Mouse (Mus musculus) C2C12 (cell line): ENCODE results near the gene Myg1. TPM values are rescaled to one million over a fixed set of nuclear protein-coding genes. Genes with fewer than 3 reads are reported as not detected.
A peak's percentile ranks its signal among the peaks of the same experiment; 100 is the strongest.

Source experiments
- H3K27me3 ChIP-seq: one replicate; pipeline ENCODE4 v1.6.1; 2011; ENCODE audit not compliant: control insufficient read depth, insufficient read depth, insufficient read length
- H3K36me3 ChIP-seq: one replicate; pipeline ENCODE4 v1.6.1; 2011; ENCODE audit not compliant: control insufficient read depth, insufficient read depth
- H3K4me3 ChIP-seq: one replicate; pipeline ENCODE4 v1.5.1; 2011; ENCODE audit warnings: mild to moderate bottlenecking, control low read depth; ENCODE audit not compliant: poor library complexity, insufficient read depth, severe bottlenecking
- H3K79me2 ChIP-seq: one replicate; pipeline ENCODE4 v1.6.1; 2011; ENCODE audit not compliant: control insufficient read depth, insufficient read depth
- H3K79me3 ChIP-seq: one replicate; pipeline ENCODE4 v1.6.1; 2011; ENCODE audit warnings: low read depth, control low read depth
- H3ac ChIP-seq: one replicate; pipeline ENCODE3; 2011; ENCODE audit warnings: low read depth; ENCODE audit not compliant: control insufficient read depth, insufficient read length
- CEBPB ChIP-seq: IDR thresholded peaks from one replicate; pipeline ENCODE4 v1.6.1; 2011; ENCODE audit warnings: low read depth, mild to moderate bottlenecking, control low read depth, moderate library complexity
- CTCF ChIP-seq: IDR thresholded peaks from one replicate; pipeline ENCODE4 v1.5.1; 2011; ENCODE audit not compliant: control insufficient read depth, insufficient read depth, insufficient read length
- FOSL1 ChIP-seq: IDR thresholded peaks from one replicate; pipeline ENCODE4 v1.8.0; 2011; ENCODE audit warnings: mild to moderate bottlenecking, low read length; ENCODE audit not compliant: poor library complexity, insufficient read depth, severe bottlenecking
- MAX ChIP-seq: IDR thresholded peaks from one replicate; pipeline ENCODE4 v1.6.1; 2011; ENCODE audit warnings: mild to moderate bottlenecking, control low read depth
- MYOD1 ChIP-seq: IDR thresholded peaks from one replicate; pipeline ENCODE4 v1.6.1; 2011; ENCODE audit warnings: low read depth; ENCODE audit not compliant: control insufficient read depth, insufficient read length
- MYOG ChIP-seq: IDR thresholded peaks from one replicate; pipeline ENCODE4 v1.6.1; 2011; ENCODE audit not compliant: control insufficient read depth, insufficient read length; ENCODE audit errors: extremely low read depth
- USF1 ChIP-seq: IDR thresholded peaks from one replicate; pipeline ENCODE4 v1.6.1; 2011; ENCODE audit warnings: low read depth, mild to moderate bottlenecking, control low read depth, moderate library complexity
- polyA plus RNA-seq: library from polyadenylated mRNA; unstranded; fragments of >200 nt; fragmentation: generic; extraction: Trizol; gene quantifications from one replicate; pipeline ENCODE4 v1.2.1, GENCODE M21; 2012; ENCODE audit warnings: missing spikeins

Gene Myg1
- polyA plus RNA-seq, 1 experiment, result 152 TPM

DNA sequence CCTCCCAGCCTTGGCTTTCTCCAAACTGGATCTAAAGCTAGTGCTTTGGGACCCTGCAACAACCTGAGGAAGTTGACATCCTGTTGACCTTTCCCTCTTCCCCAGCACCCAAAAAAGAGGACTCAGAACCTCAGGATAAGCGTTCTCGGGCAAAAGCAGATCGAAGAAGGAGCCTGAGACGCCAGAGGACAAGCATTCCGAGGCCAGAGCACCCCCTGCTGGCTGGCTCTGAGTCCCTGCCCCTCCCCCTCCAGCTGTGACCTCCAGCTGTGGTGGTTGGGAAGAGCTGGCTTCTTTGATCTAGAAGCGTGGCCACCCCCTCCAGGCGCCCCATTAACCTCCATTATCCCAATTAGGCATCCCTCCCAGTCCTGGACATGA is 45.6 kb downstream of the Myg1 start:
- H3K36me3 ChIP-seq, result no peaks in the 10 kb centered on the region
- no peaks in the 10 kb centered on the region for H3K27me3 ChIP-seq
- H3K79me2 ChIP-seq, result no peaks in the 10 kb centered on the region
- H3K4me3 ChIP-seq, result peak overlapping the region; percentile 29
- peak overlapping the region; percentile 66 for H3ac ChIP-seq
- no peaks in the 10 kb centered on the region for H3K79me3 ChIP-seq
- TF ChIP-seq MYOG (no peak), FOSL1 (no peak), CTCF (peak; percentile 98), USF1 (no peak), CEBPB (no peak), MYOD1 (peak; percentile 57), MAX (peak; percentile 27)

GRCm38 (mm10) chr15:102377810-102378262 is 46.3 kb downstream of the Myg1 start:
- no peak overlapping the region for H3ac ChIP-seq
- H3K27me3 ChIP-seq, result no peaks in the 10 kb centered on the region
- H3K4me3 ChIP-seq, result no peak overlapping the region

DNA sequence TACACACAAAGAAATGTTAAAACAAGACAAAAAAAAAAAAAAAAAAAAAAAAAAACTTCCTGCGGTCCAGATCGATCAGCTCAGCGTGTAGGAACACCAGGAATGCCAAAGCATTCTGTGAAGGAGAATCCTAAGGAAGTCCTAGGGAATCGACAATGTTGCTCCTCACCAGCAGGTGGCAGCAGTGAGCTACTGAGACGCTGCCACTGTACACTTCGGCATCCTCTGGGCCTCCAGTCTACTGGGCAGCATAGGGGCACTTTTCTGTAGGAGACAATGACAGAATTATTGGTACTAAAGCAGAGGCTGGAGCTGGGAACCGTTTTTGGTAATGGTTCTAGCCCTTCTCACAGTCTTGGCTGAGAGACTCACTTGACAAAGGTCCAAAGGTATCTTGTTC is 50.1 kb downstream of the Myg1 start:
- no peaks in the 10 kb centered on the region for H3K27me3 ChIP-seq
- H3K4me3 ChIP-seq, result no peak overlapping the region
- no peaks in the 10 kb centered on the region for H3K79me2 ChIP-seq
- H3K79me3 ChIP-seq, result no peaks in the 10 kb centered on the region
- no peaks in the 10 kb centered on the region for H3K36me3 ChIP-seq
- H3ac ChIP-seq, result no peak overlapping the region
- TF ChIP-seq FOSL1 (no peak), USF1 (no peak), MAX (peak; percentile 43), CTCF (peak; percentile 94)

More at GRCm38 (mm10) chr15:102377810-102378262, 46.3 kb downstream of the Myg1 start:
- TF ChIP-seq CEBPB (peak; percentile 14), MYOG (no peak), CTCF (no peak), FOSL1 (no peak), MAX (peak; percentile 94), USF1 (no peak), MYOD1 (peak; percentile 74)
- H3K79me3 ChIP-seq, result no peaks in the 10 kb centered on the region
- no peaks in the 10 kb centered on the region for H3K36me3 ChIP-seq
- no peaks in the 10 kb centered on the region for H3K79me2 ChIP-seq

DNA sequence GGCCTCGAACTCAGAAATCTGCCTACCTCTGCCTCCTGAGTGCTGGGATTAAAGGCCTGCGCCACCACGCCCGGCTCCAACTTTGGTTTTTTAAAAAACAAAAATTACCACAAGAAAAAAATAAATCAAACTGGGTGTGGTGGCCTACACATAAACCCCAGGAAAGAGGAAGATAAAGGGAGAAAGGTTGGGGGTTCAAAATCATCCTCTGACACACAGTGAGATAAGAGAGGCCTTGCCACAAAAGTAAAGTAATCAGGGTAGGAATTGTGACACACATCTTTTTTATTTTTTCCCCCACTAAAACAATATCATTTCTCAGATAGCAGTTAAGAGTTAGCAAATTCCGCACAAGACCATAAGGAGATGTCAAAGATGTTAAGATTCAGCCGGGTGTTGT is 52.2 kb downstream of the Myg1 start:
- Histone ChIP-seq H3K4me3 (no peak overlapping the region), H3K79me3 (no peaks in the 10 kb centered on the region), H3ac (no peak overlapping the region), H3K36me3 (no peaks in the 10 kb centered on the region), H3K27me3 (no peaks in the 10 kb centered on the region), H3K79me2 (no peaks in the 10 kb centered on the region)
- TF ChIP-seq MYOD1 (no peak), MAX (no peak), MYOG (no peak), USF1 (no peak), FOSL1 (no peak), CTCF (no peak), CEBPB (no peak)

GRCm38 (mm10) chr15:102386640-102387039 is 55.1 kb downstream of the Myg1 start:
- H3K4me3 ChIP-seq, result no peak overlapping the region
- H3K79me3 ChIP-seq, result no peaks in the 10 kb centered on the region
- H3K27me3 ChIP-seq, result no peaks in the 10 kb centered on the region
- no peaks in the 10 kb centered on the region for H3K36me3 ChIP-seq
- H3K79me2 ChIP-seq, result no peaks in the 10 kb centered on the region
- no peak overlapping the region for H3ac ChIP-seq
- TF ChIP-seq MYOG, result no peak
- no peak for TF ChIP-seq MAX
- no peak for TF ChIP-seq CEBPB
- no peak for TF ChIP-seq FOSL1
- no peak for TF ChIP-seq MYOD1
- TF ChIP-seq USF1, result no peak
- TF ChIP-seq CTCF, result no peak

Other genes with a start within 250 kb of the Myg1 start
- gene Tns2, start 231.3 kb upstream of the Myg1 start, polyA plus RNA-seq, result 67.8 TPM
- gene Spryd3, start 195.5 kb upstream of the Myg1 start, polyA plus RNA-seq, result 47.1 TPM
- 297 TPM for gene Igfbp6, start 187.3 kb upstream of the Myg1 start, polyA plus RNA-seq
- gene Soat2, start 181.2 kb upstream of the Myg1 start, polyA plus RNA-seq, result 0.06 TPM
- 45.8 TPM for gene Zfp740, start 128.5 kb upstream of the Myg1 start, polyA plus RNA-seq
- 26.4 TPM for gene Csad, start 127.0 kb upstream of the Myg1 start, polyA plus RNA-seq
- gene Itgb7, start 99.8 kb upstream of the Myg1 start, polyA plus RNA-seq, result 58.8 TPM
- gene Rarg, start 74.2 kb upstream of the Myg1 start, polyA plus RNA-seq, result 92.5 TPM
- not detected for gene Gm9918, start 61.1 kb upstream of the Myg1 start, polyA plus RNA-seq
- gene Mfsd5, start 52.3 kb upstream of the Myg1 start, polyA plus RNA-seq, result 126 TPM
- gene Espl1, start 35.4 kb upstream of the Myg1 start, polyA plus RNA-seq, result 47.0 TPM
- 378 TPM for gene Pfdn5, start 5.6 kb upstream of the Myg1 start, polyA plus RNA-seq
- gene Aaas, start 19.1 kb downstream of the Myg1 start, polyA plus RNA-seq, result 217 TPM
- gene Sp7, start 35.5 kb downstream of the Myg1 start, polyA plus RNA-seq, result 10.8 TPM
- 13.4 TPM for gene Sp1, start 74.4 kb downstream of the Myg1 start, polyA plus RNA-seq
- gene Amhr2, start 113.7 kb downstream of the Myg1 start, polyA plus RNA-seq, result 0.07 TPM
- 113 TPM for gene Prr13, start 127.3 kb downstream of the Myg1 start, polyA plus RNA-seq
- 1,132 TPM for gene Pcbp2, start 138.8 kb downstream of the Myg1 start, polyA plus RNA-seq
- gene Gm10337, start 172.0 kb downstream of the Myg1 start, polyA plus RNA-seq, result not detected
- gene Map3k12, start 185.4 kb downstream of the Myg1 start, polyA plus RNA-seq, result 11.2 TPM
- 127 TPM for gene Tarbp2, start 186.5 kb downstream of the Myg1 start, polyA plus RNA-seq
- gene Npff, start 193.2 kb downstream of the Myg1 start, polyA plus RNA-seq, result 0.94 TPM